Comparison of ENCODE assay signal across 16 mouse cellular contexts in genomic region chr2:60837616-60838015, GRCm38 (mm10).
DNase-seq lines count a peak whose midpoint lies in the region; ATAC-seq and TF ChIP-seq lines count a peak whose summit lies in the region.
"Had no signal": no experiment of that assay in that cellular context is flagged by ENCODE, and none has a peak within 500 bp of the region (broad histone marks: within the 10 kb centered on the region; RNA-seq: fewer than 3 reads in every experiment).

No protein-coding gene starts in this region.

- no peak overlapping the region for H3K4me2 ChIP-seq in kidney, embryonic 14.5 days (replicated peaks; ENCODE audit: low read depth, low read length)
- H3K4me2 ChIP-seq in lung, embryonic 14.5 days, result no peak overlapping the region
- H3K4me2 ChIP-seq: limb, embryonic 15.5 days; stomach, embryonic 15.5 days had no signal

- 0 out of 2 replicates have a peak, but pooled peaks have one; percentile 24 for ATAC-seq in kidney, embryonic 14.5 days (ENCODE audit: low FRiP score, low TSS enrichment)
- ATAC-seq in lung, embryonic 14.5 days (ENCODE audit: insufficient read depth), result 0 out of 2 replicates have a peak, but pooled peaks have one; percentile 41
- ATAC-seq: forebrain, embryonic 14.5 days had no signal

- TF ChIP-seq CTCF in lung, embryonic 14.5 days (IDR thresholded peaks at IDR 0.05; ENCODE audit: low read depth), result no peak
- no peak for TF ChIP-seq CTCF in lung, adult 2 months (IDR thresholded peaks at IDR 0.05; ENCODE audit: insufficient read depth, low read length)

- no peaks in the 10 kb centered on the region for H3K9me3 ChIP-seq in heart, embryonic 10.5 days
- H3K9me3 ChIP-seq in kidney, embryonic 14.5 days (ENCODE audit: control insufficient read depth, low read length), result no peaks in the 10 kb centered on the region
- no peaks in the 10 kb centered on the region for H3K9me3 ChIP-seq in lung, embryonic 14.5 days (ENCODE audit: low read depth, low read length)
- H3K9me3 ChIP-seq: embryonic facial prominence, embryonic 10.5 days; limb, embryonic 15.5 days; stomach, embryonic 15.5 days had no signal

- peaks cover 20% of the 10 kb centered on the region; the same call in 1 of the 2 replicates for H3K36me3 ChIP-seq in heart, embryonic 10.5 days
- H3K36me3 ChIP-seq in kidney, embryonic 14.5 days (ENCODE audit: control insufficient read depth, insufficient read depth, low read length), result peaks cover 10% of the 10 kb centered on the region; the same call in 1 of the 2 replicates
- peaks cover 28% of the 10 kb centered on the region; the same call in 1 of the 2 replicates for H3K36me3 ChIP-seq in lung, embryonic 14.5 days (ENCODE audit: insufficient read depth)

- no peaks in the 10 kb centered on the region for H3K27me3 ChIP-seq in heart, embryonic 10.5 days (ENCODE audit: insufficient read depth, poor library complexity, severe bottlenecking)
- H3K27me3 ChIP-seq in kidney, embryonic 14.5 days (ENCODE audit: control insufficient read depth, insufficient read depth, low read length), result no peaks in the 10 kb centered on the region
- H3K27me3 ChIP-seq in lung, embryonic 14.5 days (ENCODE audit: insufficient read depth, low read length), result no peaks in the 10 kb centered on the region
- H3K27me3 ChIP-seq: limb, embryonic 15.5 days; stomach, embryonic 15.5 days had no signal

- no peak overlapping the region for H3K27ac ChIP-seq in heart, embryonic 10.5 days
- H3K27ac ChIP-seq in kidney, embryonic 14.5 days (ENCODE audit: low read depth, low read length), result no peak overlapping the region
- H3K27ac ChIP-seq in lung, embryonic 14.5 days (ENCODE audit: low read depth), result peak overlapping the region; percentile 30; the same call in 1 of the 2 replicates
- H3K27ac ChIP-seq: embryonic facial prominence, embryonic 10.5 days; limb, embryonic 15.5 days; stomach, embryonic 15.5 days had no signal

- no peak for TF ChIP-seq POLR2A in lung, adult 2 months (IDR thresholded peaks at IDR 0.05; ENCODE audit: borderline replicate concordance, extremely low read depth, low read depth, low read length)

- H3K4me3 ChIP-seq in heart, embryonic 10.5 days, result no peak overlapping the region
- no peak overlapping the region for H3K4me3 ChIP-seq in kidney, embryonic 14.5 days (ENCODE audit: low read length)
- no peak overlapping the region for H3K4me3 ChIP-seq in lung, embryonic 14.5 days (ENCODE audit: low read depth, low read length)
- no peak overlapping the region for H3K4me3 ChIP-seq in lung, adult 2 months (replicated peaks; ENCODE audit: extremely low read depth, low read depth, low read length)
- H3K4me3 ChIP-seq: embryonic facial prominence, embryonic 10.5 days; limb, embryonic 15.5 days; stomach, embryonic 15.5 days had no signal

- peaks cover 54% of the 10 kb centered on the region for H3K4me1 ChIP-seq in heart, embryonic 10.5 days
- H3K4me1 ChIP-seq in kidney, embryonic 14.5 days (ENCODE audit: control insufficient read depth, insufficient read depth, low read length), result 0 out of 2 replicates have a peak, but pooled peaks cover 9% of the 10 kb centered on the region
- H3K4me1 ChIP-seq in lung, embryonic 14.5 days (ENCODE audit: insufficient read depth), result peaks cover 19% of the 10 kb centered on the region
- peaks cover 40% of the 10 kb centered on the region for H3K4me1 ChIP-seq in lung, adult 2 months (ENCODE audit: control insufficient read depth, insufficient read depth, low read length)
- H3K4me1 ChIP-seq: stomach, embryonic 15.5 days had no signal

- DNase-seq in heart, adult 11 months, result peak; percentile 93
- DNase-seq in heart, embryonic 10.5 days (ENCODE audit: low spot score), result no peak
- no peak for DNase-seq in kidney, adult 9 months
- peak; percentile 76 for DNase-seq in lung, embryonic 14.5 days
- no peak for DNase-seq in lung, adult 2 months
- DNase-seq in lung, postnatal 10 days, result peak; percentile 48
- DNase-seq in neural tube, embryonic 10.5 days (ENCODE audit: extremely low spot score, low spot score), result no peak
- DNase-seq: adrenal gland, adult 2 months; cerebellum, postnatal 36 days; right cerebral cortex, postnatal 14 days; thymus, adult 2 months had no signal

- no peak overlapping the region for H3K9ac ChIP-seq in kidney, embryonic 14.5 days (ENCODE audit: low read depth, low read length)
- H3K9ac ChIP-seq in lung, embryonic 14.5 days, result no peak overlapping the region
- H3K9ac ChIP-seq: limb, embryonic 15.5 days; stomach, embryonic 15.5 days had no signal

- WGBS in heart, embryonic 10.5 days, result 69% methylated on average over 5 of the region's 5 CpGs
- 73% methylated on average over 5 of the region's 5 CpGs for WGBS in kidney, embryonic 14.5 days
- 50% methylated on average over 5 of the region's 5 CpGs for WGBS in lung, embryonic 14.5 days
- 41% methylated on average over 5 of the region's 5 CpGs for WGBS in lung, adult 2 months

Comparison
In these comparisons a context has a peak if more than half of its experiments do, and no peak if none do; other contexts are left out.
1. DNase-seq: peak in heart, adult 11 months (single experiment), lung, embryonic 14.5 days (single experiment) and lung, postnatal 10 days (single experiment); none in heart, embryonic 10.5 days (single experiment), kidney, adult 9 months (single experiment), lung, adult 2 months (single experiment) and neural tube, embryonic 10.5 days (single experiment).